ENCODE assay signal across 18 mouse cellular contexts in the genomic region with DNA sequence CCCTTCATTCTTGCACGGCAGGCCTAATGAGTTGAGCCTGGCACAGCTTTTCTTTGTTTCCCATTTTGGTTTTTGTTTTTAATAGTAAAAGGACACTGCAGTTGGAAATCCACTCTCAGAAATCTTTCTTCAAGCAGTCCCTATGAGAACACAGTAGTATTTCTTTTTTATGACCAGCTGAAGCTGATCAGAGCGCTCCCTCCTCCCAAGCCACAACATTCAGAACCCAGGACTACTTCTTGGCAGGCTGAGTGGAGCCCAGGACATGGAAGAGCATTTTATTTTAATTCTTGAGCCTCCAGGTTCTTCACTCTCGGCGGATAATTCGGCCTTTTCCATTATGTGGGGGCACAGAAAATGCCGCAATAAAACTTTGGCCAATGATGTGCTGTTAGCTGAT.
DNase-seq lines count a peak whose midpoint lies in the region; ATAC-seq lines count a peak whose summit lies in the region.
"Had no signal": no experiment of that assay in that cellular context is flagged by ENCODE, and none has a peak within 500 bp of the region (broad histone marks: within the 10 kb centered on the region; RNA-seq: fewer than 3 reads in every experiment).

No protein-coding gene starts in this region.

- H3K9ac ChIP-seq in embryonic facial prominence, embryonic 13.5 days: no peak overlapping the region
- no peak overlapping the region for H3K9ac ChIP-seq in kidney, embryonic 16.5 days (replicated peaks; ENCODE audit: low read length)
- no peak overlapping the region for H3K9ac ChIP-seq in neural tube, embryonic 15.5 days (replicated peaks)
- H3K9ac ChIP-seq: embryonic facial prominence, embryonic 12.5 days; liver, postnatal 0 days; stomach, embryonic 15.5 days had no signal

- no peak for ATAC-seq in embryonic facial prominence, embryonic 13.5 days (ENCODE audit: insufficient number of reproducible peaks, insufficient read depth, low FRiP score, low TSS enrichment, low read depth)
- ATAC-seq in kidney, embryonic 16.5 days (ENCODE audit: low FRiP score, low TSS enrichment): peak; percentile 84; the same call in 1 of the 2 replicates
- no peak for ATAC-seq in neural tube, embryonic 15.5 days (ENCODE audit: low FRiP score)
- ATAC-seq: hindbrain, postnatal 0 days; liver, postnatal 0 days had no signal

- H3K36me3 ChIP-seq in embryonic facial prominence, embryonic 13.5 days: peaks cover 4% of the 10 kb centered on the region; the same call in 1 of the 2 replicates
- peaks cover 4% of the 10 kb centered on the region; the same call in 1 of the 2 replicates for H3K36me3 ChIP-seq in embryonic facial prominence, embryonic 10.5 days (replicated peaks)
- no peaks in the 10 kb centered on the region for H3K36me3 ChIP-seq in kidney, embryonic 16.5 days (ENCODE audit: insufficient read depth, low read length)
- no peaks in the 10 kb centered on the region for H3K36me3 ChIP-seq in neural tube, embryonic 15.5 days
- H3K36me3 ChIP-seq: embryonic facial prominence, embryonic 12.5 days; stomach, embryonic 15.5 days had no signal

- no peaks in the 10 kb centered on the region for H3K9me3 ChIP-seq in embryonic facial prominence, embryonic 13.5 days
- no peaks in the 10 kb centered on the region; the same call in 1 of the 2 replicates for H3K9me3 ChIP-seq in embryonic facial prominence, embryonic 10.5 days
- peaks cover 5% of the 10 kb centered on the region; the same call in 1 of the 2 replicates for H3K9me3 ChIP-seq in kidney, embryonic 16.5 days (ENCODE audit: low read length)
- H3K9me3 ChIP-seq in neural tube, embryonic 15.5 days (replicated peaks): no peaks in the 10 kb centered on the region
- H3K9me3 ChIP-seq: stomach, embryonic 15.5 days had no signal

- H3K27ac ChIP-seq in embryonic facial prominence, embryonic 13.5 days: peak overlapping the region; percentile 45
- no peak overlapping the region for H3K27ac ChIP-seq in embryonic facial prominence, embryonic 10.5 days (replicated peaks)
- peak overlapping the region; percentile 46; the same call in 1 of the 2 replicates for H3K27ac ChIP-seq in kidney, embryonic 16.5 days (ENCODE audit: low read length)
- H3K27ac ChIP-seq in neural tube, embryonic 15.5 days (replicated peaks): peak overlapping the region; percentile 23; the same call in 1 of the 2 replicates
- H3K27ac ChIP-seq: embryonic facial prominence, embryonic 12.5 days; hindbrain, postnatal 0 days; stomach, embryonic 15.5 days had no signal

- no peak overlapping the region for H3K4me3 ChIP-seq in embryonic facial prominence, embryonic 13.5 days
- no peak overlapping the region for H3K4me3 ChIP-seq in embryonic facial prominence, embryonic 10.5 days
- H3K4me3 ChIP-seq in kidney, embryonic 16.5 days (ENCODE audit: low read length): no peak overlapping the region
- H3K4me3 ChIP-seq in neural tube, embryonic 15.5 days (replicated peaks): no peak overlapping the region
- H3K4me3 ChIP-seq: embryonic facial prominence, embryonic 12.5 days; myocyte; stomach, embryonic 15.5 days had no signal

- no peaks in the 10 kb centered on the region for H3K27me3 ChIP-seq in embryonic facial prominence, embryonic 13.5 days
- no peaks in the 10 kb centered on the region for H3K27me3 ChIP-seq in embryonic facial prominence, embryonic 10.5 days (replicated peaks; ENCODE audit: low read depth, poor library complexity, severe bottlenecking)
- no peaks in the 10 kb centered on the region for H3K27me3 ChIP-seq in kidney, embryonic 16.5 days (ENCODE audit: insufficient read depth, low read length)
- no peaks in the 10 kb centered on the region for H3K27me3 ChIP-seq in neural tube, embryonic 15.5 days (replicated peaks)
- H3K27me3 ChIP-seq: embryonic facial prominence, embryonic 12.5 days; stomach, embryonic 15.5 days had no signal

- no peak for DNase-seq in embryonic facial prominence, embryonic 10.5 days (ENCODE audit: low spot score)
- no peak for DNase-seq in kidney, adult 9 months
- peak; percentile 12 to 35 for DNase-seq in kidney, postnatal 4 days
- no peak for DNase-seq in thymus, postnatal 10 days (ENCODE audit: low spot score in 2 of 2)
- no peak for DNase-seq in layer of hippocampus, adult 11-12 months (ENCODE audit: low spot score)
- DNase-seq: adrenal gland, adult 8-10 months; cerebellum, adult 9-11 months; heart, postnatal 4 days; liver, postnatal 0 days; lung, postnatal 10 days; midbrain, embryonic 14.5 days had no signal

- 57% methylated on average over 6 of the region's 6 CpGs for WGBS in embryonic facial prominence, embryonic 13.5 days
- 91% methylated on average over 6 of the region's 6 CpGs for WGBS in embryonic facial prominence, embryonic 10.5 days
- WGBS in kidney, embryonic 16.5 days: 35% methylated on average over 6 of the region's 6 CpGs
- WGBS in neural tube, embryonic 15.5 days: 67% methylated on average over 6 of the region's 6 CpGs

- no peak overlapping the region for H3K4me2 ChIP-seq in embryonic facial prominence, embryonic 13.5 days
- peak overlapping the region; percentile 21; the same call in 1 of the 2 replicates for H3K4me2 ChIP-seq in kidney, embryonic 16.5 days (replicated peaks; ENCODE audit: low read depth, low read length)
- no peak overlapping the region for H3K4me2 ChIP-seq in neural tube, embryonic 15.5 days
- H3K4me2 ChIP-seq: embryonic facial prominence, embryonic 12.5 days; stomach, embryonic 15.5 days had no signal

- H3K4me1 ChIP-seq in embryonic facial prominence, embryonic 13.5 days: peaks cover 31% of the 10 kb centered on the region
- H3K4me1 ChIP-seq in embryonic facial prominence, embryonic 10.5 days: peaks cover 3% of the 10 kb centered on the region; the same call in 1 of the 2 replicates
- H3K4me1 ChIP-seq in kidney, embryonic 16.5 days (ENCODE audit: insufficient read depth, low read length): peaks cover 11% of the 10 kb centered on the region; the same call in 1 of the 2 replicates
- peaks cover 10% of the 10 kb centered on the region for H3K4me1 ChIP-seq in neural tube, embryonic 15.5 days
- H3K4me1 ChIP-seq: stomach, embryonic 15.5 days had no signal

Comparison
In these comparisons a context has a peak if more than half of its experiments do, and no peak if none do; other contexts are left out.
1. DNase-seq: peak in kidney, postnatal 4 days (2 of 2); none in embryonic facial prominence, embryonic 10.5 days (single experiment), kidney, adult 9 months (single experiment), thymus, postnatal 10 days (0 of 2) and layer of hippocampus, adult 11-12 months (single experiment).